Mouse (Mus musculus): ENCODE measurements around the gene Ablim2. TPM values are rescaled to one million over a fixed set of nuclear protein-coding genes. Genes with fewer than 3 reads are reported as not detected.
A peak's percentile ranks its signal among the peaks of the same experiment; 100 is the strongest.

The Ablim2 gene
- total RNA-seq, 1 experiment from 2014 or later: 3.0 TPM

DNA sequence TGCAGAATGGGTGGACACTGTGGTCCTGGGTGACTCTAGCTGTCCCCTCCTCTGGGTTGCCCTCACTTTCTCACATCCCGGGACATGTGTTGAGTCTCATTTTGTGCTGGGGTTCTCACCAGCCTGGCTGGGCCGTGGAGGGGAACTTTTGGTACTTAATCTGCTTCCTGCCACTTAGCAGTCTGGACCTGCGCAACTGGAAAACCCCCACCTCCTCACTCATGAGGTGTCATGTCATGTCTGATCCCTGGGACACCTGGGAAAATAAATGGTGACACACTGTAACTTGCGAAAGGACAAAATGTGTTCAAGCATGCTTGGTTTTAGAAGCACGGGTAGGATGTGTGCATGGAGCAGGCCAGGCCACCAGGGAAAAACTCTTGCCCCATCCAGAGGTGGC lies 127.0 kb downstream of the Ablim2 start:
- no peak for DNase-seq

DNA sequence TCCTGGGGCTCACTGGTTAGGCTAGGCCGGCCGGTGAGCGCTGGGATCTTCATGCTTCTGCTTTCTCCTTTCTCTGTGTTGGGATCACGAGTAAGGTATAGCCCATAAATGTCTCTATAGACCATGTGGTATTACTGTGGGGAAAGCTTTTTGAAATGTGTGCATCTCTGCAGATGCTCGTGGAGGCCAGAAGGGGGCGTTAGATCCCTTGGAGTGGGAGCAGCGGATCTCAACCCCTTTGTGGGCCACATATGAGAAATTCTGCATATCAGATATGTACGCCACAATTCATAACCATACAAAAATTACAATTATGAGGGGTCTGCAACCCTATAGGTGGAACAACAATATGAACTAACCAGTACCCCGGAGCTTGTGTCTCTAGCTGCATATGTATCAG lies 131.3 kb downstream of the Ablim2 start:
- DNase-seq: peak; percentile 52

DNA sequence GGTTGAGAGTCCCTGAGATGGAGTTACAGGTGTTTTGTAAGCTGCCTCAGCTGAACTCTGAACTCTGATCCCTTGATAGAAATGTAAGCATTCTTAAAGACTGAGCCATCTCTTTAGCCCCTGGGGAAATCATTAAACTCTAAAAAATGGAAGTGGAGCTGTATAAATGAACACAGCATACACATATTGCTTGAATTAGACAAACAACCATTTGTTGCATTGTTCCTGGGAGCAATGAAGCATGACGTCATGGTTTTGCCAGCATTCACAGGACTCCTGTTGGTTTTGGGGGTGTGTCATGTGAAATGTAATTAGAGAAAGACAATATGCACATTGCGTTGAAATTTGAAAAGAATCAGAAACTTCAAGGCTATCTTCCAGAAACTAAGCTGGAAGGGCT lies 132.0 kb downstream of the Ablim2 start:
- DNase-seq: no peak

DNA sequence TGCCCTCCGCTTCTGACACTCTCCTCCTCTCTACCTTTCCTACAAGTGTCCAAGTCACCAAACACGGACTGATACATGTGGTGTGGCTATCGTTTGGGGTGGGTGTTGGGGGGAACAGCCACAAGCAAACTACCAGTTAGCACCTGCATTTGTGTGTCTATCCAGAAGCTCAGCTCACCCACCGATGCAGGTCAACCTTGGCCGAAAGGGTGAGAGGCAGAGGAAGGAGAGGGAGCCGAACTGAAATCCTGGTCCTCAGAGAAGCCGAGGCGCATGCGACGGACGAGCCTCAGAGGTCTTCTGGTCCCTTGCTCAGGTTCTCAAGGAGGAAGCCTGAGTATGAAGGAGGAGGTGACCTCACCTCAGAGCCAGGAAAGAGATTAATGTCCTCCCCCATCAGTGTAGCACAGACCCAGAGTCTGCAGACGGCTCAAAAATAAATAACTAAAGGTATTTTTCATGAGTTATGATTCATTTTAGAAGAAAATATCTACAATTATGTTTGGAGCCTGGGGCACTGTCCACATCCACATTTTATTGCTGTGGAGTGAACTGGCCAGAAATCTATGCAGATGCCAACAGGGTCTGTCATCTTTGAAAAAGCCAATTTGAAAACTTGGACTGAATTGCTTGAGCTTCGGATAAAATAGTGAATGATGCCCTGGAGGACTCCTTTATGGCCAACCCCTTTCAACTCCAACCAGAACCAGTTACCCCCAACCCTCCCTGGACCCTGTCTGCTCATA lies 133.5 kb downstream of the Ablim2 start:
- DNase-seq: no peak

DNA sequence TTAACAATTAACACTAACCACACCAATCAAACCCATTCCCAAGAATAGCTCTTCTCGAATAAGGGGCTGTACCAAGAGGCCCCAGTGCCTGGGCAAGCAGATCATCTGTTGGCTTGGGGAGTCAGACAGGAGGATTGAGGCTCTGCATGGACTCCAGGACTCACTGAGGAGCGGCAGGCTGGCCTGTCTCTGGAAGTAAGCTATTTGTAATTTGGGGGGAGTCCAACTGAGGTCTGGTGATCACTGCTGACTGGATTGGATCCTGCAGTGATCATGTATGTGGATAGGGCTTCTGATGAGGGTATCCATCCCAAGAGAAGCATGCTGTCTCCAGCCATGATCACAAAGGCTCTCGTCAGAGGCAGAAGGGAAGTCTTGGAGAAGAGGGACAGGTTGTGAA lies 134.7 kb downstream of the Ablim2 start:
- no peak for DNase-seq

DNA sequence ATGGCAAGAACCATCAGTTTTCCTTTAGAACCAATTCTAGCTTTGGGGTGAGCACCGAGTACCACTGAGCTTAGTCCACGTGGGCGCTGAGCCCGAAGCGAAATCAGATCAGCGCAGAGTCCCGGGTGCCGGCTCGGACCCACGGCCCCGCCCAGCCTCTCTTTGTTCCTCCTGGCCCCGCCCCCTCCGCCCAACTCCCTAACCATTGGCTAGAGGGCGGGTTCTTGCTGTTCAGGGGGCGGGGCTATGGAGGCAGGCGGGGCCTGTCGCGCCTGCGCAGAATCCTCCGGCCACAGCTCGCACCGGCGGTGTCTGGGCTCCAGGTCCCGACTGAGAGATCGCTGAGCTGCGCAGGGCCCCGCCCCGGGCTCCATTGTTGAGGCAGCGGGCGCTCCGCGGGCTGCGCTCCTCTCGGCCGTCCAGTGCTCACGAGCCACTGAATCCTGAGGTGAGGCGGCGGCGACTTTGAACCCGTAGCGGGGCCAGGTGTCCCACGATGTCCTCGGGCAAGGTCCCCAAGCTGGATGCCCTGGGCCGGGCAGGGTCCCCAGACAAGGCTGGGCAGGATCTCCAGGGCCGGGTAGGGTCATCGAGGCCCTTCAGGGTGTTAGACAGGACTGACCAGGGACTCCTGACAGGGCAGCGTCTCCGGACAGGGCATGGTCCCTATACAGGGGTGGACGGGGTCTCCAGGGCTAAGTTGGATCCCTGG lies 135.6 kb downstream of the Ablim2 start, which contains the start of gene Afap1:
TSS of gene Afap1 (plus strand) at position 227 of the 712 bp plus-strand sequence.
- DNase-seq: peak; percentile 100

DNA sequence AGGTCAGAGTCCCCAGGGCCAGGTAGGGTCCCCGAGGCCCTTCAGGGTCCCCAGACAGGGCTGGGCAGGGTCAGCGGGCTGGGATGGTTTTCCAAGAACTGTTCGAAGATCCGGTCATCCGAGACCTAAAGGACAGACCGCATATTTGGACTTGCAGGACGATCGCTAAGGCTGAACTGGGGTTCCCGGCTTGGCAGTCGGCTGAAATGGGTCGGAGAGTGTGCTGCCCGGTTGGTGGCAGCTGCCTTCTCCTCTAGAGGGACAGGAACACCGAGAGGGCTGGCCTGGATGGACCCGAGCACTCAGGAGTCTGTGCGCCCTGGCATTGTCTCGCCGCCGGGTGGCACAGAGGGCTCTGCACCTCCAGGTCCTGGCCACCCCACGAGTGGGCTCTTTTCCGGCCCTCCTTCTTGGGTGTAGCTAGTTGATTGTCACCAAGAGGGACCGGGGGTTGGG lies 136.2 kb downstream of the Ablim2 start:
- peak; percentile 87 for DNase-seq

DNA sequence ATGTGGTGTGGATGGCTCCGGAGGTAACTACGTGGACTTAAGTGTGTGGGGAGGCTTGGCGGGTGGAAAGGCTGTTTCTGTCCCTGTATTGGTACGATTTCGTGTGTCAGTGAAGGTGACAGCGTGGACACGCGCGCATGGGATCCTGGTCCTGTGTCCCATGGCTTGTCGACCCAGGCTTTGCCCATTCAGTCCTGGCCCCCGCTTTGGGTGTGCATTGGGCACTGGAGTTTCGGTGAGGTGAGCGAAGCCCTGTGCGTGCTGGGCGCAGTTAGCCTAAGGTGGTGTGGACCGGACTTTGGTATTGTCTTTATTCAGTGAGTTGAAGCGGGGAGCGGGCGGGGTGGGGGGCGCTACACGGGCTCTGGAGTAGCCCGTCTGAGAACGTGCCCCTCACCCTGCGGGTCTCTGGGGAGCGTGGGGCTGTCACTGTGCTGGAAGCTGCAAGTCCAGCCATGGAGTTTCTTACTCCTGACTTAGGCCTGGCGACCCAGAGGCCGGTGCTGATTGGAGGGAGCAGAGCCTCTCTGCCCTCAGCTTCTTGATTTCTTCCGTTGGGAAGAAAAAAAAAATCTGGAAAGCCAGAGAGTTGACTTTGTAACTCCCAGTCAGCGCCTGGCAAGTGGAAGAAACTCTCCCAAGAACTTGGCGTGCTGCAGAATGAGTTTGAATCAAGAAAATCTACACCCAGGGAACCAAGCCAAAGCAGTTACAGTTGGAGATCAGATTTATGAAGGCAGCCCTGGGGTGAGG lies 136.8 kb downstream of the Ablim2 start:
- peak; percentile 56 for DNase-seq

DNA sequence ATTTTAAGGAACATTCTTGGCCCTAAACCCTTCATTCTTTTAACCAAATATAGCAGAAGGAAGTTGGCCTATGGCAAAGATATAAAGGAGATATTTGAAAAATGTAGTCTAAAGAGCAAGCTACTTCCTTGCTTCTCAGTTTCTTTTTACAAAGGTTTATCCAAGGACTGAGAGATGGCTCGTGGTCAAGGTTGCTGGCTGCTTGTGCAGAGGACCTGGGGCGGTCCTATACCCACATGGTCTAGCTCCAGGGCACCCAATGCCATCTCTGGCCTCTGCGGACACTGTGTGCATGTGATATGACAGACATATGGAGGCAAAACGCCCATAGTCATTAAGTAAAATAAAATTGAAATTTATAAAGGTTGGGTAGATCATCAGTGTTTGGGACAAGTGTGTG lies 138.2 kb downstream of the Ablim2 start:
- DNase-seq: no peak

DNA sequence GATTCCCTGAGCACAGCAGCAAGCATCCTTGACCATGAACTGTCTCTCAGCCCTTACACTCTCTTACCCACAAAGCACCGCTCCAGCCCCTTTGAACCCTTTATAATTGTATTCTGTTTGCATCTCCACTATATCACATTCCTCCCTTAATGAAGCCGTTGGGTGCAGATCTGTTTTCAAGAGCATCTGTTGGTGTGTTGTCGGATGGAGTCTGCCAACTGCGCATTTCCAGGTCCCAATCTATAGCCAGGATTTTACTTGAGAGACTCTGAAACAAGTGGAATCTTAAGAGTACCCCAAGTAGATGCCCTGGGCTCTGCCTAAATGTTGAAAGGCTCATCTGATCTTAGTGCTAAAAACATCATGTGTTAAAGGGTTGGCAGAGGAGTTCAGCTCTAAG lies 138.9 kb downstream of the Ablim2 start:
- DNase-seq: no peak

DNA sequence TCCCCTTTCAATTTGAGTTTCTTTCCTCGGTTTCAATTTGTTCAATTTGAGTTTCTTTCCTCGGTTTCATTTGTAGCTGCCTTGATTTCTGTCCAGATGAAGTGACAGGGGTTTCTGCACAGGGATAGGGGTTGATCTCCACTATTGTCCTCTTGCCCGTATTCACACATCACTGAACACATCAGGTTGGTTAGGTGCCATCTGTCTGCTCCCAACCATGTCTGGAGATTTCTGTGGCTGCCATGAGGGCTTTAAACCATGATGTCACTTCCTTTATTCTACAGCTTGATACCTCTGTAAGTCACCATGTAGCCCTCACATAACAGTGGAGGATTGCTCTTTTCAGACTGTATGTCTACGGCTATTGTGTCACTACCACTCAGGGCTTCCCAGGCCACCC lies 139.5 kb downstream of the Ablim2 start:
- DNase-seq: no peak

DNA sequence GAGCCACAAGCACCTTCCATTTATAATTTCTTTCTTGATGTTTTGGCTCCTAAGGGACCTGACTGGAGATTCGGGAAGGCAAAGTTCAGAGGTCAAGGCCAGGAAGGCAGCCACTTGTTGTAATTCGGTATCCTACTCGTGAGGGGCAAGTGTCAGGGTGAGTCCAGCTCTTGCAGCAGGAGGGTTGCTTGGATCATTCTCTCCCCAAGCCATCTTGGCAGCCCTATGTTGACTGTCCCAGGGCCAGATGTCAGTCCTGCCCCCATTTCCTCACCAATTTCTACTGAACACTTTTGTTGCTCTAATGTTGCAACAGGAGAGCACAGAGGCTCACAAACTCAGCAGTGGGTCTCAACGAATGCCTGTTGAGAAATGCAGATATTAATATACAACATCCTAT lies 140.4 kb downstream of the Ablim2 start:
- peak; percentile 44 for DNase-seq

DNA sequence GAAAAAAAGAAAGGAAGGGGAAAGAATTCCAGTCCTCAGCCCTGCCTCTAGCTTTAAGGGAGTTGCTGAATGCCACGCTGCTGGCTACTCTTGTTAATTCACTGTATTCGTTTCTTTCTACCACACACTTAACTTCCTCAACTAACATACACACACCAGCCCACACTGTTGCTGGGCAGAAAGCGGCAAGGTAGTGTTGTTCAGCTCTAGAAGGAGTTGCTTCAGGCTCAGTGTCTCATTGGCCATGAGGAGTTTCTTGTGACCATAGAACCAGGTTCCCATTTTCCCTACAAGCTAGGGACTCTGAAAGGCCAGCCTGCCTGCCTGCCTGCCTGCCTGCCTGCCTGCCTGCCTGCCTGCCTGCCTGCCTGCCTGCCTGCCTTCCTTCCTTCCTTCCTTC lies 141.3 kb downstream of the Ablim2 start:
- no peak for DNase-seq

DNA sequence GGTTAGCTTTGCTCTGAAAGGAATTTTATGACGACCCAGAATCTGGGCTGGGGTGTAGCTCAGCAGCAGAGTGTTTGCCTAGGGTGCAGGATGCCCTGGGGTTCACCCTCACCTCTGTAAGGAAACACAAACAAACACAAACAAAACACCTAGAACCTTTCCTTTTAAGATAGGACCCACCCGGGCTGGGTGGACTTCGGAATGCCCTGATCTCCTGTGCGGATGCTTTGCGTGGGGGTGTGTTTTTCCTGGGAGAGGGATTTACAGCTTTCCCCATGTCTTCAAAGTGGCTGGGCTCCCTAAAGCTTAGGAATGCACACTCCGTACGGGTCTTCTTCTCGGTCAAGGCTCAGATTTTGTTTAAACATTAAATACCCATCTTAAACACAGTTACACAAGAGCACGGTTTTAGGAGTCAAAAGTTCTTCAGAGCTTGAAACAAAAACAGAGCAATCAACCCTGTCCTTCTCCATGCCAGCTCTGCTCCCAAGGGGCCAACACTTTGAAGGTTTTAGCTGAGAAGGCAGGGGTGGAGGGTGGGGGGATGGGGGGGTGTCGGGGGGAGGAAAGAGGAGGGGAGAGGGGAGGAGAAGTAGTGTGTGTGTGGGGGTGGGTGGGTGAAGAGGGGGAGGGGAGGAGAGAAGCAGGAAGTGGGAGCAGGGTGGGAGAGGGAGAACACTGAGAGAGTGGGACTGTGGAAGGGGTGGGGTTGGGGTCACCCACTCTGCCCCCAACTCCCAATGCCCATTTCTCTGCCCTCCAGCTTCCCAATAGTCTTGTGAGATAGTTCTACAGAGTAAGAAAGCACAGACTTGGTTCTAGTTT lies 142.9 kb downstream of the Ablim2 start:
- DNase-seq: no peak

DNA sequence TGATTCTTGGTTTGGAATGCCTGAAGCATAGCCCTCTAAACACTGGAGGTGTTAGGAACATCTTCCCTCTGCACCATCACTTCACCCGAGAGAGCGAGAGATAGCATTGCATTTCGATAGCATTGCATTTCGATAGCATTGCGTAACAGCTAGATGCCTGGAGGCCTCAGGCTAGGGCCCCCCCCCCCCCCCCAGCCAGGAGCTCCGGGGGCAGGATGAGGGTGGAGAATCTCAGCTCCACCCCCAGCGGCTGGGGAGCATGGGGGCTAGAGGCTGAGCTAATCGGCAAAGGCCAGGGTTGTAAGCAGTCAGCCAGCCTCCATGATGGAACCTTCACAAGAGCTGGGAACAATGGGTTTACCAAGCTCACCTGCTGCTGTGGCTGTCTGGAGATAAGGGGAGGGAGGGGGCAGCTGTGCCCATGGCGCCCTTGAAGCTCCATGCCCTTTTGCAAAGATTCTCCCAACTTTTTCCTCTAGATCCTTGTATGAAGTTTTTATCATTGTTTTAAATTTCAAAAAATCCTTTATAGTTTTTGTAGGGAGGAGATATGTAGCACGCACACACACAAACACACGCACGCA lies 143.6 kb downstream of the Ablim2 start:
- DNase-seq: peak; percentile 45

DNA sequence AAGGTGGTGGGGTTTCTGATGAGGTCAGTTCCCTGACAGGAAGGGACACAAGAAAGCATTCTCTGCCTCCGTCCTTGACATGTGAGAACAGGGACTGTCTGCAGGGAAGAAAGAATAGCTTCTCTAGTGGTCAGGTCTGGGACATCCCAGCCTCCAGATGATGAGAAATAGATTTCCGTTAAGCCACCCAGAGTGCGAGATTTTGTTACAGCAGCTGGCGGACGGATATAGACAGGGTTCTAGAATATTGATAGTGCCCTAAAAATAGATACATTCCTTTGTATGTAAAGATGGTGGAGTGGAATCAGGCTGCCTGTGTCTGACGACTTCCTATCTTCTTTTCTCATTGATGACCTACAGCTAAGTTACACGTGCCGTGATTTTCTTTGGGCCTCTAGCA lies 145.8 kb downstream of the Ablim2 start:
- DNase-seq: no peak

DNA sequence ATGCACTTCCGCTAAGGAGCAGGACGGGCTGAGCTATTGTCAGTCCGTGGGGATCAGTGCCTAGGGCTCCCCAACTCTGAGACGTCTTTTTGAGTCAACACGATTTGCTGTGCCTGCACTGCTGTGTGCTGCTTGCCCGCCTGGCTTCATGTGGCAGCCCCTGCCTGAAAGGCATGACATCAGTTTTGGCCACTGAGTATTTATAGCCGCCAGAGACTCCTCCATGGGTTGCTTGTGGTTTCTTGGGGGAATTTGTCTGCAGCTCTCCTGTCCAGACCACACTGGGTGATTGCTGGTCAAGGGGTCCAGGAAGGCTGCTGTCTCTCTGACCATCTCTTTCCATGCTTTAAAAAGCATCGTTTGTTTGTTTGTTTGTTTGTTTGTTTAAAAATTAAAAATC lies 147.6 kb downstream of the Ablim2 start:
- no peak for DNase-seq

DNA sequence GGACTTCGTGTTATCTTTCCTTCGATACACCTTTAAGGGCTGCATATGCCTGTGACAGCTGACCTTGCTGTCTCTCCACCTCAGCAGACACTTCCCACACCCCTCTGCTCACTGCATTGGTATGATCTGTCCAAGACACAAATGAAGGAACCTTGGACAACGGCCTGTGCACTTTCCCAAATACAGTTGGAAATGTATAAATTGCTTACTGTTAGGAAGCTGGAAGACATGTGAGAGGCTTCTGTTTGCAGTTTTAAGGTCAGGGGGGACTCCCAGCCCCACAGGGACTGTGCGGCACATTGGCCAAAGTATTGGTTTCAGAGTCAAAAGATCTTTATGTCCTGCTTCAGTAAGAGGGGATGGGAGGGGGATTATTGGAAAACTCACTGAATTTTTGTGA lies 149.4 kb downstream of the Ablim2 start:
- DNase-seq: no peak

DNA sequence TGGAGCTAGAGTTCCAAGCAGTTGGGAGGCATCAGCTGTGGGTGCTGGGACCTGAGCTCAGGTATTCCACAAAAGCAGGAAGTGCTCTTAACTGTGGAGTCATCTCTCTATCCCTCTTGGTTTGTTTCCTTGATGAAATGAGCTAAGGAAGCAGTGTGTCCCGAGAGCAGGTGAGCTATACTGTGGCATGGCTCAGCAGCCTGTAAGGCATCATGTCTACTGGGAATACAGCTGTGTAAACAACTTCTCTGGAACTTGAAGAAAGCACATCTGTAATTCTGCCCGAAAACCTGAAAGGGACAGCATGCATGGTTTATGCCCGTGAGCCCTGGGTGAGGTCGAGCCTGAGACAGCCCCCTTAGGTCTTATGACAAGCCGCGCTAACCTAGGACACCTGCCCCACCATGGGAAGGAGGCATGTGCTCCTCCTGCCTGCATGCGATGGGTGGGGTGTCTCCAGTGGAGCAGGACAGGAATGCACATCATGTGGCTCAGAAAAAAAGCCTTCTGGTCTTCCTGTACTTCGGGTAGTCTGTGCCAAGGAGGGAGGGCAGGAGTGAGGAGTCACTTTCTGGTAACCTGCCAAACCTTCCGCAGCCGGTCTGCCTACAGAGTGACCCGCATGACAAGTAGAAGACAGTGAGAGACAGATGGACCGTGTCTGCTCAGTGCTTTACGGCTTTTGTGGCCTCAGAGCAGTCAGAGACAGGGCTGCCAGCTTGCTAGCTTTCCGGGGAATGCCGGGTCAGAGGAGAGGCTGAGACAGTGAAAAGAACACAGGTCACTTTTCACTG lies 150.2 kb downstream of the Ablim2 start:
- DNase-seq: peak; percentile 91

DNA sequence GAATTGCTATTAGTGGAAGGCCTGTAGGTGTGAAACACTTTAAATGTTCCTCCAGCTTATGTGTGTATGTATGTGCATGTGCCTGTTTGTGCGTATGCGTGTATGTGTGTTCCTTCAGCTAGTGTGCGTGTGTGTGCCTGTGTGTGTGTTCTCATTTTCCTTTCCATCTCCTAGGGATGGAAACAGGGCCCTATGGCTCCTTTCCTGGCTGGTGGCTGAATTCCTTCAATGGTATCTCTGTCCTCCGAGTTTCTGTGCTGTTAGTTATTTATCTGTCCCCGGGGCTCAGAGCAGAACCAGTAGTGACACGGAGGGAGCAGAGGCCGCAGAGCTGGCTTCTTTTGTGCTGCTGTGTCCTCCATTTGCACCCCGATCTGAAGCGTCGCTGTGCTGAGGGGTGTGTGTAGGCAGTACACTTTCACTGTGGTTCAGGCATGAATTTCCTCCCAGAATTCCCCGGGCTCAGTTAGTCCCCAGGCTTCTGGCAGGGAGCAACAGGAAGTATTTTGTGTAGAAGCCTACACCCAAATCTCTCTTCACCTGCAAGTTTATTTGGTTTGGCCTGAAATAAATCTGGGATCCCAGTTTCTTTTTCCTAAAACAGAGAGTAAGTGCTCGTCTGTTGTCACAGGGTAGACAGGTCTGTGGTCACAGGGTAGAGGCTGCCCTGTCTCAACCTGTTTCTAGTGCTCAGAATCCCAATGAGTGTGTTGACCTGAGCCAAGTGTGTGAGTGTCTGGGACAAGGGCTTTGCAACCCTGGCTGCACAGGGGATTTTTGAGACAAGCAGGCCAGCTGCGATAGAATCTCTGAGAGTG lies 151.2 kb downstream of the Ablim2 start:
- DNase-seq: peak; percentile 33

All from adrenal gland, postnatal 14 days (tissue).